Mouse (Mus musculus): ENCODE measurements around the gene Gpr83. TPM values are rescaled to one million over a fixed set of nuclear protein-coding genes. Genes with fewer than 3 reads are reported as not detected.
A peak's percentile ranks its signal among the peaks of the same experiment; 100 is the strongest.

Gene Gpr83
- 0.16 and 0.91 TPM in 2 replicates for polyA plus RNA-seq (2015; fragmentation: Nextera tagmentation; extraction: Ambion mirVana)

DNA sequence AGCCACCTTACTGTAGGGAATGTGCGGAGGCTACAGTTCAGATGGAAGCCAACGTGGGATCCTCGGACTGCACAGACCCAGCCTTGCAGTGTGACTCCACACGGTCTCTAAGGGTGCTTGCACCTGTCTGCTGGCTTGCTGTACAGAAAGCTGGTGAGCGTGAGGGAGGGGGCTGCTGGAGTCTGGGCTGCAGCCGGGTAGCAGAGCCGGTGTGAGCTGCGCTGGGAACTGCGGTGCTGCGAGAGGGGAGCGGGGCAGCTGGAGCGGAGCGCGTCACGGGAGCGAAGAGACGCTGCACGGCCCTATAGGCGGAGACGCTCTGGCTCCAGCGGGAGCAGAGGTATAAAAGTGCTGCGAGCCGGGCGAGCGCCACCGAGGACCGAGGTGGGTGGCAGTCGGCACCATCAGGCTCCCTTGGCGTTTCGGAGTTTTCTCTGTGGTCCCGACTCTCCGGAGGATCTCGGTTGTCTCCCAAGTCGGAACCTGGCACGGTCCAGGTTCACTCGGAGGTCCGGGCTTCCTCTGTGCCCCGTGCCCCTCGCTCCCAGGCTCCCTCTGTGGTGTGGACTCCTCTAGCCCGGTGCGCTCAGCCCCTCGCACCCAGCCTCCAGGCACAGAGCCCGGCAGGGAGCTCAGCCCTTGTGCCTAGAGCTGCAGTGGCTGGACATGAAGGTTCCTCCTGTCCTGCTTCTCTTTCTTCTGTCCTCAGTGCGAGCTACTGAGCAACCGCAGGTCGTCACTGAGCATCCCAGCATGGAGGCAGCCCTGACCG, at the start of gene Gpr83:
Gene Gpr83, plus strand, starts transcription at position 343 of the 772 bp plus-strand sequence.
- ATAC-seq (ENCODE audit: borderline replicate concordance, extremely low read depth, low FRiP score, low TSS enrichment), result peak; percentile 72; the same call in 1 of the 2 replicates
- 2% methylated on average over 44 of the region's 47 CpGs for WGBS
- H3K9me3 ChIP-seq, result no peaks in the 10 kb centered on the region
- peaks cover 47% of the 10 kb centered on the region for H3K27me3 ChIP-seq
- H3K9ac ChIP-seq, result no peak within 1 kb of the TSS
- H3K27ac ChIP-seq, result no peak within 1 kb of the TSS
- H3K4me3 ChIP-seq, result peak within 1 kb of the TSS; percentile 35
- peak within 1 kb of the TSS; percentile 67 for H3K4me2 ChIP-seq
- no peaks in the 10 kb centered on the region for H3K36me3 ChIP-seq
- no peaks in the 10 kb centered on the region for H3K4me1 ChIP-seq

DNA sequence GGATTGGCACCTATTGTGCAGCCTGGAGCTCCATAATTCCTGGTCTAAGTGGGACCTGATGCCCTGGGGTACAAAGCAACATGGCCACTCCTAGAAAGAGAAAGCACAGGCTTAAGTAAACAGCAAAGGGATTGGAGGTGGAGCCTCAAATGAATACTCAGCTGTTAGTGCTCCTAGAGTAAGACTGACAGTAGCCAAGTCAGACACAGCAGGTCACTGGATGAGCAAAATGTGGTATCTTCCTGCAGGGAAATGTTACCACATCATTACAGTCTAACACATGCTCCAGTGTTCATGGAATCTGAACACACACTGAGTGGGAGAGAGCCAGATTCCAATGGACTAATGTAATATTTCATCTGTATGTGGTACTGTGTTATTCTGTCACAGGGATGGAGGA, 38.6 kb upstream of the Gpr83 start:
- H3K27me3 ChIP-seq, result no peaks in the 10 kb centered on the region
- no peaks in the 10 kb centered on the region for H3K9me3 ChIP-seq
- H3K9ac ChIP-seq, result no peak overlapping the region
- no peak for ATAC-seq (ENCODE audit: borderline replicate concordance, extremely low read depth, low FRiP score, low TSS enrichment)
- H3K4me3 ChIP-seq, result no peak overlapping the region
- peaks cover 49% of the 10 kb centered on the region for H3K36me3 ChIP-seq
- no peak overlapping the region for H3K4me2 ChIP-seq
- no peak overlapping the region for H3K27ac ChIP-seq
- no peaks in the 10 kb centered on the region for H3K4me1 ChIP-seq

DNA sequence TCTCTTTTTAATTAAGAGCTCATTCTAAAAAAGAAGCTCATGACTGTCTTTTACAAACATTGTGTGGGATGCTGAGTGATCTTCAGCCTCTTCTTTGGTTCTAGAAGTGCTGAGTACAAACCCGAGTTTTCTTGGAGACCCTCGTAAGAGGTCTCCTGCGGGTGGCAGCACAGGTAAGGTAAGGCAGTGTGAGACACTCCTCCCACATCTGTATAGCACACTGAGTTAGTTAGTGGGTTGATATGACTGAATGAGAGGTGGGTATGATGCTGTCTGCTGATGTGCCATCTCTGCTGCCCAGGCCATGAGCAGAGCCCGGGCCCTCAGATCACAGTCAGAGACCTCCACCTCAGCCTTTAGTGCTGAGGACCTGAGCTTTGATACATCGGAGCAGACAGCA, 35.2 kb upstream of the Gpr83 start:
- H3K27ac ChIP-seq, result no peak overlapping the region
- no peaks in the 10 kb centered on the region for H3K4me1 ChIP-seq
- no peak overlapping the region for H3K9ac ChIP-seq
- H3K27me3 ChIP-seq, result no peaks in the 10 kb centered on the region
- H3K4me2 ChIP-seq, result no peak overlapping the region
- WGBS, result 86% methylated on average over 5 of the region's 5 CpGs
- peaks cover 33% of the 10 kb centered on the region for H3K36me3 ChIP-seq
- H3K9me3 ChIP-seq, result no peaks in the 10 kb centered on the region
- H3K4me3 ChIP-seq, result no peak overlapping the region
- no peak for ATAC-seq (ENCODE audit: borderline replicate concordance, extremely low read depth, low FRiP score, low TSS enrichment)

DNA sequence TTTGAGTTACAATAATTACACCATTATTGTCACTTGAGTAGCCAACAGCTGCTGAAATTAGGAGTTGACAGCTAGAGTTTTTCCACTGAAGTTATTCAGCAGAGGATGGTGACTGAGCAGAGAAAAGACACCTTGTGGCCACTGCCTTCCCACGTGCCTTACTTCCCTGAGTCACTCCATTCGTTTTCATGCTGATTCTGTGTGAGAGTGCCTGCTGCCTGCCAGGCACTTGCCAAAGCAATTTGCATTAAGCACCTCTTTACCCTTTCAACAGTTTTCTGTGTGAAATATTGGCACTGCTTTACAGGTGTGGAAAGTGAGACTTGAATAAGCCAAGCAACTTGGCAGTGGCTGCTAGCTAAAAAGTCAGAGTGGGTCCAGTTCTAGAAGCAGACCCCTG, 32.1 kb upstream of the Gpr83 start:
- H3K27ac ChIP-seq, result no peak overlapping the region
- 56% methylated on average over 2 of the region's 2 CpGs for WGBS
- H3K27me3 ChIP-seq, result no peaks in the 10 kb centered on the region
- H3K36me3 ChIP-seq, result peaks cover 36% of the 10 kb centered on the region
- no peak overlapping the region for H3K4me2 ChIP-seq
- no peak for ATAC-seq (ENCODE audit: borderline replicate concordance, extremely low read depth, low FRiP score, low TSS enrichment)
- no peak overlapping the region for H3K9ac ChIP-seq
- H3K4me1 ChIP-seq, result no peaks in the 10 kb centered on the region
- no peak overlapping the region for H3K4me3 ChIP-seq
- H3K9me3 ChIP-seq, result no peaks in the 10 kb centered on the region

DNA sequence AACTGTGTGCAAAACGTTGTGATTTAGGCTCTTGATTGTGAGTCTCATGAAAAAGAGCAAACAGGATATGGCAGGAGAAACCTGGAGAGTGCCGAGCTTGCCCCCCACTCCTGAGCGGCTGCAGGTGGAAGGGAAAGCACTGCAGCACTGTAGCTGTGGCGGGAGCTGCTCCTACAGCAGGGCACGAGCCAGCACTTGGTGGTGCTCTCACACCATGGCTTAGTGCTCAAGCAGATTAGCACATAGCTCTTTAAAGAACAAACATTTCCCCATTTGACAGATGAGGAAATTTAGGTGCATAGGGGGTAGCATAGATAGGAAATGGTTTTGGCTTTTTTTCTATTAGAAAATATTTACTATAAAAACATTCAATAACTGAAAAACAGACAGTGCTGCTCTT, 28.0 kb upstream of the Gpr83 start:
- no peak overlapping the region for H3K4me2 ChIP-seq
- H3K4me1 ChIP-seq, result no peaks in the 10 kb centered on the region
- H3K4me3 ChIP-seq, result no peak overlapping the region
- H3K9ac ChIP-seq, result no peak overlapping the region
- 76% methylated on average over 5 of the region's 5 CpGs for WGBS
- no peaks in the 10 kb centered on the region for H3K27me3 ChIP-seq
- no peaks in the 10 kb centered on the region for H3K9me3 ChIP-seq
- ATAC-seq (ENCODE audit: borderline replicate concordance, extremely low read depth, low FRiP score, low TSS enrichment), result no peak
- peaks cover 57% of the 10 kb centered on the region for H3K36me3 ChIP-seq
- no peak overlapping the region for H3K27ac ChIP-seq

DNA sequence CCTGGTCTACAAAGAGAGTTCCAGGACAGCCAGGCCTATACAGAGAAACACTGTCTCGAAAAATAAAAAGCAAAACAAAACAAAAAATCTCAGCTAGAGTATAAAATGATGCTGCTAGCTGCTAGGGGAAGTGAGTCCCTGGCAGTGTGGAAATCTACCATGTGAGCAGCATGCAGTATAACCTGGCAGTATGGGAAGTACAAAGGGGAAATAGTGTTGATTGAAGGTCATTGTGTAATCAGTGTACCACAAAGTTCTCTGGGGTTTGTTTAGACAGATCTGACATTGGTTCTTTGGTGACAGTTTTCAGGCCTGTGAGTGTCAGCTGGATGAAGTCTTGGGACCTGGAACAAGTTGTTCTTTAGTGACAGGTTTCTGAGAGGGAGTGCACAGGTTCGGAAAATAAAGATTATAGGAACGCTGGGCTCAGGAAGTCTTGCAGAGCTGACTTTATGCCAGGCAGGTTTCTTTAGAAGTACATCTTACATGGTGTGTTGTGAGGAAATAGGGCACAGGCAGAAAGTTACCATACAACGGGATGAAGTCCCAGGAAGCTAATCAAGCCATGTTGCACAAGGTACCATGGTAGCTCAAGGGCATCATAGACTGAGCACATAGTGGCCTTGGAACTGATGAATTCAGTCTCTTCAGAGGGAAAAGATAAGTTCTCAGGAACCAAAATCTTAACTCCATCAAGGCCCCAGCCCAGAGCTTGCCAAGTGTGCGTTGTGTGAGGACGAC, 24.5 kb upstream of the Gpr83 start:
- no peak; the same call in 1 of the 2 replicates for ATAC-seq (ENCODE audit: borderline replicate concordance, extremely low read depth, low FRiP score, low TSS enrichment)
- 88% methylated on average over 6 of the region's 6 CpGs for WGBS
- no peaks in the 10 kb centered on the region for H3K9me3 ChIP-seq
- no peak overlapping the region for H3K9ac ChIP-seq
- no peaks in the 10 kb centered on the region for H3K27me3 ChIP-seq
- H3K27ac ChIP-seq, result no peak overlapping the region
- no peak overlapping the region for H3K4me2 ChIP-seq
- H3K4me1 ChIP-seq, result no peaks in the 10 kb centered on the region
- no peak overlapping the region for H3K4me3 ChIP-seq
- H3K36me3 ChIP-seq, result peaks cover 38% of the 10 kb centered on the region

DNA sequence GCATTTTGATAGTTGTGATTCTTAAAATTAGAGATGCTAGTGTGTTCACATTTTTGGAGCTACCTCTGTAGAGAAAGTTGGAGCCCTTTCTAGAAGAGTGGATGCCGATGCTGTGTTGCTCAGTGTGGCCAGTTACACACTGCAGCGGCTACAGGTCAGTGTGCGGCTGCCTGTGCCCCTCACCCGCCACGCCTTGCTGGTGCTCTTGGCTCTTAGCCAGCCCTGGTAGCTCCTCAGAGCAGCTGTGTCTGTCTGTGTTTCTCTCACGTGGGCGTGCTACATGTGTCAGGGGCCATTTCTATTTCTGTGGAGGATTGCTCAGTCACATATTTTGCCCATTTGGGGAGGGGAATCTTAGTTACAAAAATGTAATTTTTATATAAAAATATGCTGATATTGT, 20.5 kb upstream of the Gpr83 start:
- H3K27me3 ChIP-seq, result no peaks in the 10 kb centered on the region
- H3K4me2 ChIP-seq, result no peak overlapping the region
- no peak overlapping the region for H3K27ac ChIP-seq
- ATAC-seq (ENCODE audit: borderline replicate concordance, extremely low read depth, low FRiP score, low TSS enrichment), result no peak
- 31% methylated on average over 7 of the region's 7 CpGs for WGBS
- no peaks in the 10 kb centered on the region for H3K9me3 ChIP-seq
- no peak overlapping the region for H3K9ac ChIP-seq
- H3K36me3 ChIP-seq, result peaks cover 13% of the 10 kb centered on the region
- 0 out of 2 replicates have a peak, but pooled peaks cover 5% of the 10 kb centered on the region for H3K4me1 ChIP-seq
- H3K4me3 ChIP-seq, result no peak overlapping the region

DNA sequence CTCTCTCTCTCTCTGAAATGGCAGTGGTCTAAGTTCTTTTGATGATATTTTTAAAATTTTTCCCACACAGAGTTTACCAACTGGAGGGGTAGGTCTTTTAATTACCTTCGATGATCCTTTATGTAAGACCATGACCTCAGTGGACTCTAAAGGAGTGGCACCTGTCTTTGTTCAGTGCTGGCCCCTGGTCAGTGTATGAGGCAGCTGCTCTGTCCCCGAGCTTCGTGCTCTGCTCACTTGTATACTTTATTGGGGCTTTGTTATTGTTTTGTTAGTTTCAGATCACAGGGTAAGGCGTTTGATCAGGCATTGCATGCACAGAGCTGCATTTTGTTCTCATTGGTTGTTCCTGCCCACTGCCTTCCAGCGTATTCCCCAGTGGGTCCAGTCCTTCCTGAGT, 20.0 kb upstream of the Gpr83 start:
- H3K27ac ChIP-seq, result no peak overlapping the region
- ATAC-seq (ENCODE audit: borderline replicate concordance, extremely low read depth, low FRiP score, low TSS enrichment), result no peak
- H3K36me3 ChIP-seq, result peaks cover 9% of the 10 kb centered on the region
- no peaks in the 10 kb centered on the region for H3K9me3 ChIP-seq
- H3K4me2 ChIP-seq, result no peak overlapping the region
- H3K4me3 ChIP-seq, result no peak overlapping the region
- 84% methylated on average over 5 of the region's 5 CpGs for WGBS
- no peak overlapping the region for H3K9ac ChIP-seq
- H3K27me3 ChIP-seq, result no peaks in the 10 kb centered on the region
- 0 out of 2 replicates have a peak, but pooled peaks cover 5% of the 10 kb centered on the region for H3K4me1 ChIP-seq

DNA sequence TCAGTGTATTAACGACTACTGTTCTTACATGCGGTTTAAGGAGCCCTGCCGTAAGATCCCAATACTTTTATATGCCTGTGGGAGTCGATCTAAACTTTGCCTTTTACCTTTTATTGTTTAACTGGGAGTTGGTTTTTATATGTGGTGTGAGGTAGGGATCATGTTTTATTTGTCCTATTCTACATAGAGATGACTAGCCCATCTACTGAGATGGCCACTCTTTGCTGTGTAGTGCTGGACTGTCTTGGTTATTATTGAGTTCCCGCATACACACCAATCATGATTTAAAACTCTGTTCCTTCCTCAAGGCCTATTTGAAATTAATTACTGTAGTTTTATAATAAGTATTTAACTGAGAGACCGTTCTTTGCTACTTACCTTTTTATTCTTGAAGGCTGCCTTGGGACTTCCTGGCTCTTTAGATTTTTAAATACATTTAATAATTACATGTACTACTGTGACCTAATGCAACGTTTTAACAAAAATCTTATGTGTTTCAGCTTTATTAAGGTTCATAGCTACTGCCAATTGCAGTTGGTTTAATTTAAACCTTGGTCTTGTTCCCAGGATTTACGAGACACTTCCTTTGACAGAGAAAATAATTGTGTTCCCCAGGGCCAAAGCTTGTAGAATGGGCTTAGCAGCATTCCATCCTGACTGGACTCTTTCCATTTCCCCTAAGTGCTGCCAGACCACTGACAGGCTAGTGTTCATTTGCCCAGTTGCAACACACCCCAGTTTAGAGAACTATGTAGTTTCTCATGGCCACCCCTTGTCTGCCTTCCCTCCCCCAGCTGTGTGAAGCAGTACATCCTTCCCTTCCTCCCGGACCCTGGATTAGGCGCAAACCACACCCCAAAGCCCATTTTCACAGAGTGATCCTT, 17.9 kb upstream of the Gpr83 start:
- H3K4me2 ChIP-seq, result no peak overlapping the region
- H3K4me1 ChIP-seq, result 0 out of 2 replicates have a peak, but pooled peaks cover 5% of the 10 kb centered on the region
- H3K9ac ChIP-seq, result no peak overlapping the region
- H3K27me3 ChIP-seq, result no peaks in the 10 kb centered on the region
- WGBS, result 71% methylated on average over 10 of the region's 10 CpGs
- ATAC-seq (ENCODE audit: borderline replicate concordance, extremely low read depth, low FRiP score, low TSS enrichment), result peak; percentile 93
- H3K4me3 ChIP-seq, result no peak overlapping the region
- H3K9me3 ChIP-seq, result no peaks in the 10 kb centered on the region
- no peaks in the 10 kb centered on the region for H3K36me3 ChIP-seq
- peak overlapping the region; percentile 56 for H3K27ac ChIP-seq

DNA sequence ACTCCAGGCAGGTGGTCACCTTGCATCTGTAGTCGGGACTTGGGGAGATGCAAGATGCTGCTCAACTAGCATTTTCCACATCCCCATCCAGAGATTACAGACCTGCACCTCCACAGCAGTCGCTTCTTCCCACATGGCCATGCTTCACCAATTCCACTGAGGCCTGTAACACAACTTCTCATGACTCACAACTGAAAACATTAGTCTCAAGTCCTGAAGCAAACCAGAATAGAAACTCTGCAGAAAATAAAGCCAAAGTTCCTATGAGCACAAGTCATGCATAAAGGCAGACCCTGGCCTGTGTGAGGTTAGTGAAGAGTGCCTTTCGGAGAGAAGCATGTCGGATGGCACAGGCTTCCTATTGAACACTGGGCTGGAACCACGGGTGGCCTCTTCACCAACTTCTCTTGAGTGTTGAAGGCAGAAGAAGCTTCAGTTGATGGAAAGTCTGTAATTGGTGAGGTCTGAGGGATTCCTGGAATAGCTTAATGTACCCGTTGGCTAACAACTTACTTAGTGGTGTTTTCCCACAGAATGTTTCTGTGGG, 16.6 kb upstream of the Gpr83 start:
- Histone ChIP-seq H3K9me3 (no peaks in the 10 kb centered on the region), H3K36me3 (no peaks in the 10 kb centered on the region), H3K27ac (no peak overlapping the region), H3K4me3 (no peak overlapping the region), H3K9ac (no peak overlapping the region), H3K4me1 (0 out of 2 replicates have a peak, but pooled peaks cover 5% of the 10 kb centered on the region), H3K4me2 (no peak overlapping the region), H3K27me3 (no peaks in the 10 kb centered on the region)
- no peak for ATAC-seq (ENCODE audit: borderline replicate concordance, extremely low read depth, low FRiP score, low TSS enrichment)
- WGBS, result 92% methylated on average over 6 of the region's 6 CpGs

DNA sequence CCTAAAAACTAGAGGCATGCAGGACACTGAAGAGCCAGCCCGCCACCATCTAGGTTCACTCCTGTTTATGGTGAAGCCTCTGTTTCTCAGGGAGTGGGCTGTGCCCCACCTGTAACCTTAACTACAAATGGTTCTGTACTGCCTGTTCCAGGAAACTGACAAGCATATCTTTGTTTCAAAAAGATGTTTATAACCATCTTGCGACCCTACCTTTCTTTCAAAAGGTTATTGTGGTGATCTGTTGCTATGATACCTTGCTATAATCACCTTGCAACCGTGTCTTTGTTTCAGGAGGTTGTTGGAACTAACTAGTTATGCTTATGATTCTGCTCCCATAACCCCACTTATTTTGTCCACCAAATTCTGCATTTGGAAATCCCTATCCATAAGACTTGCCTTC, 16.1 kb upstream of the Gpr83 start:
- no peak overlapping the region for H3K9ac ChIP-seq
- no peak overlapping the region for H3K27ac ChIP-seq
- H3K4me3 ChIP-seq, result no peak overlapping the region
- 89% methylated on average over 3 of the region's 3 CpGs for WGBS
- no peak for ATAC-seq (ENCODE audit: borderline replicate concordance, extremely low read depth, low FRiP score, low TSS enrichment)
- H3K36me3 ChIP-seq, result no peaks in the 10 kb centered on the region
- no peaks in the 10 kb centered on the region for H3K27me3 ChIP-seq
- H3K4me1 ChIP-seq, result 0 out of 2 replicates have a peak, but pooled peaks cover 5% of the 10 kb centered on the region
- no peaks in the 10 kb centered on the region for H3K9me3 ChIP-seq
- H3K4me2 ChIP-seq, result no peak overlapping the region
